In genomic region chr9:100471605-100471953, GRCm38 (mm10) we compare ENCODE assay signal across 12 mouse cellular contexts.
"Had no signal": no experiment of that assay in that cellular context is flagged by ENCODE, and none has a peak within 500 bp of the region (broad histone marks: within the 10 kb centered on the region; RNA-seq: fewer than 3 reads in every experiment).

No protein-coding gene starts in this region.

- H3K4me2 ChIP-seq: liver, embryonic 12.5 days; midbrain, embryonic 11.5 days; neural tube, embryonic 13.5 days had no signal

- H3K27me3 ChIP-seq: liver, embryonic 12.5 days; megakaryocyte, embryonic 14.5 days; neural tube, embryonic 13.5 days had no signal

- DNase-seq: retina, postnatal 1 day; right cerebral cortex, postnatal 4 days; spleen, adult 18-20 months; thymus, postnatal 36 days had no signal

- H3K9ac ChIP-seq: liver, embryonic 12.5 days; neural tube, embryonic 13.5 days had no signal

- H3K9me3 ChIP-seq: limb, embryonic 10.5 days; liver, embryonic 12.5 days; neural tube, embryonic 13.5 days had no signal

- ATAC-seq: liver, embryonic 12.5 days; midbrain, embryonic 16.5 days had no signal

- H3K4me3 ChIP-seq: left cerebral cortex, adult 2 months; limb, embryonic 10.5 days; liver, embryonic 12.5 days; megakaryocyte, embryonic 14.5 days; neural tube, embryonic 13.5 days had no signal

- H3K36me3 ChIP-seq: neural tube, embryonic 13.5 days had no signal

- H3K27ac ChIP-seq: left cerebral cortex, adult 2 months; liver, embryonic 12.5 days; macrophage; neural tube, embryonic 13.5 days had no signal

- H3K4me1 ChIP-seq: megakaryocyte, embryonic 14.5 days had no signal
